Mouse (Mus musculus) lung, postnatal 0 days (tissue): ENCODE data around the gene Atxn7l1. TPM values are rescaled to one million over a fixed set of nuclear protein-coding genes. Genes with fewer than 3 reads are reported as not detected.

Experiments used
- ATAC-seq: fragments of 200-750 bp; cut with Nextera tagmentation; 2 replicates; pipeline ENCODE4 v1.8.0; 2017; ENCODE audit warnings: moderate library complexity
- DNase-seq: peaks from one replicate; pipeline ENCODE4 v3.0.0-alpha.2; 2016; ENCODE audit warnings: low spot score
- H3K27ac ChIP-seq: fragments of 300-500 bp; sonication (generic); 2 replicates; pipeline ENCODE4 v1.5.1; 2014; ENCODE audit warnings: antibody characterized with exemption, mild to moderate bottlenecking, low read length, mixed read lengths
- H3K27me3 ChIP-seq: fragments of 300-500 bp; sonication (generic); replicated peaks from 2 replicates; pipeline ENCODE4 v1.6.1; 2014; ENCODE audit warnings: low read length, mixed read lengths; ENCODE audit not compliant: insufficient read depth
- H3K36me3 ChIP-seq: fragments of 300-500 bp; sonication (generic); 2 replicates; pipeline ENCODE4 v1.6.1; 2014; ENCODE audit warnings: low read length, mixed read lengths; ENCODE audit not compliant: insufficient read depth
- H3K4me1 ChIP-seq: fragments of 300-500 bp; sonication (generic); 2 replicates; pipeline ENCODE4 v1.6.1; 2014; ENCODE audit warnings: antibody characterized with exemption, low read depth, low read length, mixed read lengths; ENCODE audit not compliant: insufficient read depth
- H3K4me2 ChIP-seq: fragments of 300-500 bp; sonication (generic); replicated peaks from 2 replicates; pipeline ENCODE4 v1.6.1; 2014; ENCODE audit warnings: low read depth, mild to moderate bottlenecking, low read length, moderate library complexity, mixed read lengths
- H3K4me3 ChIP-seq: fragments of 300-500 bp; sonication (generic); 2 replicates; pipeline ENCODE4 v1.5.1; 2014; ENCODE audit warnings: low read depth, low read length
- H3K9ac ChIP-seq: fragments of 300-500 bp; sonication (generic); replicated peaks from 2 replicates; pipeline ENCODE4 v1.6.1; 2014; ENCODE audit warnings: low read depth, mild to moderate bottlenecking
- H3K9me3 ChIP-seq: fragments of 300-500 bp; sonication (generic); 2 replicates; pipeline ENCODE4 v1.6.1; 2016; ENCODE audit warnings: low read length, mixed read lengths
- CTCF ChIP-seq: IDR thresholded peaks from 2 replicates; pipeline ENCODE4 v1.5.1; 2016; ENCODE audit warnings: antibody characterized with exemption, mild to moderate bottlenecking
- EP300 ChIP-seq: IDR thresholded peaks from 2 replicates; pipeline ENCODE4 v1.6.1; 2016; ENCODE audit warnings: antibody characterized with exemption, mild to moderate bottlenecking, control low read depth
- WGBS: fragments of 180-500 bp; shearing (Covaris S2); extraction: QIAGEN DNeasy Blood & Tissue Kit; methylation state at CpG from one replicate; pipeline ENCODE4 v1.1.7; 2014; 5-methylcytosine and 5-hydroxymethylcytosine counted together
- polyA plus RNA-seq: library from polyadenylated mRNA; unstranded; fragments of >200 nt; fragmentation: Nextera tagmentation; extraction: Ambion mirVana; gene quantifications from 2 replicates; pipeline ENCODE4 v1.2.1, GENCODE M21; 2015

The Atxn7l1 gene
- polyA plus RNA-seq, 1 experiment from 2014 or later: 10.2 TPM

DNA sequence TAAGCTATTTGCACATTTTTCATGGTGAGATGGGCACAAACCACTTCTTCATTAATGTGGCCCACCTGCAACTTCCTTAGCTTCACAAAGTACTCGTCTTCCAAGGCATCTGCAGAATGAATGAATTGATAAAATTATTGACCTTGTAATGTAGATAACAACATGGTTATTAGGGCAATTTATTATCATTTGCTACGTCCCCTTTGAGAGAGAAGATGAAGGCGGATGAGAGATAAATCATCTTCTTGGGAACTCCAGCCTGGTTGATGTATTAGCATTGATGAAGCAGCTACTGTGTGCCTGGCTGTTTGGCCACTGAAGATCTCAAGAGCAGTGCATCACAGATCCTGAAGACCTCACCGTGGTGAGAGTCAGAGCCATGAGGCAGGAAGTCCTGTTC, 63.4 kb downstream of the Atxn7l1 start:
- no peaks in the 10 kb centered on the region for H3K27me3 ChIP-seq
- H3K27ac ChIP-seq: no peak overlapping the region
- 68% methylated on average over 4 of the region's 4 CpGs for WGBS
- H3K4me3 ChIP-seq: no peak overlapping the region
- H3K4me2 ChIP-seq: no peak overlapping the region
- H3K9ac ChIP-seq: no peak overlapping the region
- no peak for TF ChIP-seq CTCF
- no peak for TF ChIP-seq EP300
- no peaks in the 10 kb centered on the region for H3K36me3 ChIP-seq
- ATAC-seq (no peak), DNase-seq (no peak)
- no peaks in the 10 kb centered on the region for H3K4me1 ChIP-seq
- H3K9me3 ChIP-seq: no peaks in the 10 kb centered on the region

DNA sequence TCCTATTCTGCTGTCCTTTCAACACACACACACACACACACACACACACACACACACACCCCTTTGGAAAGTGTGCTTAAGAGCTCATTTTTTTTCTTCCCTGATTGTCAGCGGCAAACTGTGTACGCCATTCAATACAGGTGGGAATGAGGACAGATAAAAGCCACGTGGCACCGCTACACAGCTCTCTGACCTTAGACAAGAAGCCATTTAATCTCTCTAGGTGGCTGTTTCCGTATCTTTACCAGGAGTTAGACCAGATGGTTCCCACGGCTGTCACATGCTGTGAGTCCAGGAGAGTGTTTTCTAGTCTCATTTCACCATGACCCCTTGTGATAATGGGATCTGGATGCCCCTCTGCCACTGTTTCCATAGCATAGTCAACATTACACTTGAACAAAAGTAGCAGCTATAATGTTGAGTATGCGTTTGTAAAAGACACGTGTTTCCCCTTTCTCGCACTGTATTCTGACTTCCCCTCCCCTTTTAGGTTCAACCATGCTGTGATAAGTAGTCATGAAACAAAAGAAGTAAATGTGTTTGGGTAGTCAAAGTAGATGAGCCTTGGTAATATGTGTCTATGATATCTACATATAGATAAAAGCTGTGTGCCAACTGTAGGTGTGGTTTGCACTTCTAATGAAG, 70.8 kb downstream of the Atxn7l1 start:
- no peak for ATAC-seq
- Histone ChIP-seq H3K9me3 (no peaks in the 10 kb centered on the region), H3K4me2 (no peak overlapping the region), H3K4me1 (no peaks in the 10 kb centered on the region), H3K4me3 (no peak overlapping the region), H3K36me3 (0 out of 2 replicates have a peak, but pooled peaks cover 3% of the 10 kb centered on the region), H3K9ac (no peak overlapping the region), H3K27ac (no peak overlapping the region), H3K27me3 (no peaks in the 10 kb centered on the region)
- TF ChIP-seq CTCF: no peak
- TF ChIP-seq EP300: no peak
- WGBS: 82% methylated on average over 9 of the region's 9 CpGs
- no peak for DNase-seq

DNA sequence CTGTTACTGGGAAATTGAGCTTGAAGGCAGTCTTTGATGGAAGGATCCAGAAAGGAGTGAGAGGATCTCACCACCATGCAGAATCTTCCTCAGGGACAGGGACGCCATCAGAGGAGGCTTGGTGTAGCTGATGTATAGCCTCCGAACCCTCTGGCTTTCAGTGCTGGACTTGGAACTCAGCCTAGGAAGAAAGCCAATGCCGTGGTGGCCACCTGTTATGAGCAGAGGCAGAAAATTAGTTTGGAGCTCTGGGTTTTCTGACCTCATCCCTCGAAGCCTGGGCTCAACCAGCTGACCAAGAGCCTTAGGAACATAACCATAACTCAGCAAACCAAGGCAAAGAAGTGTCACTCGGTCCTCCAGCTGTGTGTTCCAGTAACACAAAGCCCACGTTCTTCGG, 71.9 kb downstream of the Atxn7l1 start:
- no peak for DNase-seq
- Histone ChIP-seq H3K36me3 (0 out of 2 replicates have a peak, but pooled peaks cover 3% of the 10 kb centered on the region), H3K9me3 (no peaks in the 10 kb centered on the region), H3K4me3 (no peak overlapping the region), H3K9ac (no peak overlapping the region), H3K27me3 (no peaks in the 10 kb centered on the region), H3K4me2 (no peak overlapping the region), H3K4me1 (no peaks in the 10 kb centered on the region), H3K27ac (no peak overlapping the region)
- 69% methylated on average over 7 of the region's 7 CpGs for WGBS
- TF ChIP-seq EP300 (no peak), CTCF (no peak)
- no peak for ATAC-seq

DNA sequence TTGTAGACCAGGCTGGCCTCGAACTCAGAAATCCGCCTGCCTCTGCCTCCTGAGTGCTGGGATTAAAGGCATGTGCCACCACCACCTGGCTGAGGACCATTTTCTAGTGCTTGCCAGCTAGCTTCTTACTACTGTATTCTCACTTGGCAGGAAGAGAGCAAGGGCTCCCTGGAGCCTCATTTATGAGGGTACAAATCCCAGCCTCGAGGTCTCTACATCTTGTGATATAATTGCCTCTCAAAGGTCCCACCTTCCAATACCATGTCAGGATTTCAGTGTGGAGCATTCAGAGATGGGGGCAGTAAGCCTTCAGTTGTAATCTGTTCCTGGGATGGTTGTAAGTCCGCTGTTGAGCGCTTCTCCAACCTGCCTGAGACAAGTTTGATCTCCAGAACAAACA, 72.6 kb downstream of the Atxn7l1 start:
- Histone ChIP-seq H3K36me3 (0 out of 2 replicates have a peak, but pooled peaks cover 3% of the 10 kb centered on the region), H3K4me3 (no peak overlapping the region), H3K4me1 (no peaks in the 10 kb centered on the region), H3K9me3 (no peaks in the 10 kb centered on the region), H3K27ac (no peak overlapping the region), H3K4me2 (peak overlapping the region; percentile 44; the same call in 1 of the 2 replicates), H3K27me3 (no peaks in the 10 kb centered on the region), H3K9ac (no peak overlapping the region)
- TF ChIP-seq CTCF: no peak
- no peak for TF ChIP-seq EP300
- ATAC-seq (no peak), DNase-seq (no peak)
- WGBS: 67% methylated on average over 5 of the region's 5 CpGs

DNA sequence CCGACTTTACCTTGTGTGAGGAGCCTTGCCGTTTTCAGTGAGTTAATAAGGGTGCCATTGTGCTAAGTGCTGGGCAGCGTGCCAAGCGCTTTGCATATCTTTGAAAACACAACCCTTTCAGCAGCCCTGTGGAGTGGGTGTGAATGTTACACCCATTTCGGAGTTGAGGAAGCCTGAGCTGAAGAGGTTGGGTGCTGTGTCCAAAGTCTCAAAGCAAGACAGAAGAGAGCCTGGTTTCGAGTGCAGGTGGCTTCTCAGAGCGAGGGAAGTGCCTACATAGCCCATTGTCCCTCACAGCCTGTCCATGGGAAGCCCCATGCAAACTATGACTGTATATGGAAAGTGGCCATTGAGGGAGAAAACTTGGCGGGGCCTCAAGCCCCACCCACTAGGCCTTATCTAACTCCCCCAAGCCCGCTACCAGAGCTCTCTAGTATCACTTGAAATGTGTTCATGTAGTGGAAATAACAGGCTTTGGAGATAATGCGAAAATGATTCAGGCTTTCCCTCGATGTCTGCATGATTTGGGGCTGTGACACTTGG, 73.1 kb downstream of the Atxn7l1 start:
- no peaks in the 10 kb centered on the region for H3K4me1 ChIP-seq
- H3K9me3 ChIP-seq: no peaks in the 10 kb centered on the region
- 0 out of 2 replicates have a peak, but pooled peaks cover 3% of the 10 kb centered on the region for H3K36me3 ChIP-seq
- TF ChIP-seq CTCF: no peak
- TF ChIP-seq EP300: 0 out of 2 replicates have a peak, but pooled peaks have one; percentile 36
- peak; percentile 89 for ATAC-seq
- no peak overlapping the region for H3K4me3 ChIP-seq
- H3K27ac ChIP-seq: no peak overlapping the region
- H3K4me2 ChIP-seq: peak overlapping the region; percentile 44
- DNase-seq: peak; percentile 81
- WGBS: 25% methylated on average over 11 of the region's 11 CpGs
- H3K27me3 ChIP-seq: no peaks in the 10 kb centered on the region
- H3K9ac ChIP-seq: no peak overlapping the region

DNA sequence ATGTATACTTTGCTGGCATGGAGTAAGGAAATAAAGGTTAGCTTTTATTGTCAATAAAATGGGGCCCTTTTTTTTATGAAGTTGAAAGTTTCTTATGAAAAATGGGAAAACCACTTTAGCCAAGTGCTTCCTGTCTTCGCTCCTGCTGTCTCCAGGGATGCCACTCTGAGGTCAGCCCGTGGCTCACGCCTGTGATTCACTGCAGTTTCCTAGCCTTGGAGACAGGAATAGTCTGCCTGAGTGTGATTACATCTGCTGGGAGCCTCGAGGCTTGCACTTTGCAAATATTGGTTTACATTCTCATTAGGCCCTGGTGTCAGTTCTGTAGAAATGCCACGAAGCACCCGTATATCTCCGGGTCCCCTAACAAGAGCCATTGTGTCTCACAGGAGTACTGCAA, 74.7 kb downstream of the Atxn7l1 start:
- no peaks in the 10 kb centered on the region for H3K4me1 ChIP-seq
- H3K36me3 ChIP-seq: 0 out of 2 replicates have a peak, but pooled peaks cover 3% of the 10 kb centered on the region
- H3K27me3 ChIP-seq: no peaks in the 10 kb centered on the region
- no peak overlapping the region for H3K27ac ChIP-seq
- H3K9me3 ChIP-seq: no peaks in the 10 kb centered on the region
- ATAC-seq (no peak), DNase-seq (no peak)
- H3K4me2 ChIP-seq: no peak overlapping the region
- no peak overlapping the region for H3K4me3 ChIP-seq
- TF ChIP-seq CTCF (no peak), EP300 (no peak)
- H3K9ac ChIP-seq: no peak overlapping the region
- WGBS: 48% methylated on average over 7 of the region's 7 CpGs
